Mouse (Mus musculus) thymus, postnatal 10 days (tissue): ENCODE measurements around the gene Zmynd8.
A peak's percentile ranks its signal among the peaks of the same experiment; 100 is the strongest.

Experiments
- DNase-seq, 2 experiments: peaks; one replicate each; pipeline ENCODE4 v3.0.0; 2021; ENCODE audit warnings: low spot score in 2 of 2

Gene Zmynd8

DNA sequence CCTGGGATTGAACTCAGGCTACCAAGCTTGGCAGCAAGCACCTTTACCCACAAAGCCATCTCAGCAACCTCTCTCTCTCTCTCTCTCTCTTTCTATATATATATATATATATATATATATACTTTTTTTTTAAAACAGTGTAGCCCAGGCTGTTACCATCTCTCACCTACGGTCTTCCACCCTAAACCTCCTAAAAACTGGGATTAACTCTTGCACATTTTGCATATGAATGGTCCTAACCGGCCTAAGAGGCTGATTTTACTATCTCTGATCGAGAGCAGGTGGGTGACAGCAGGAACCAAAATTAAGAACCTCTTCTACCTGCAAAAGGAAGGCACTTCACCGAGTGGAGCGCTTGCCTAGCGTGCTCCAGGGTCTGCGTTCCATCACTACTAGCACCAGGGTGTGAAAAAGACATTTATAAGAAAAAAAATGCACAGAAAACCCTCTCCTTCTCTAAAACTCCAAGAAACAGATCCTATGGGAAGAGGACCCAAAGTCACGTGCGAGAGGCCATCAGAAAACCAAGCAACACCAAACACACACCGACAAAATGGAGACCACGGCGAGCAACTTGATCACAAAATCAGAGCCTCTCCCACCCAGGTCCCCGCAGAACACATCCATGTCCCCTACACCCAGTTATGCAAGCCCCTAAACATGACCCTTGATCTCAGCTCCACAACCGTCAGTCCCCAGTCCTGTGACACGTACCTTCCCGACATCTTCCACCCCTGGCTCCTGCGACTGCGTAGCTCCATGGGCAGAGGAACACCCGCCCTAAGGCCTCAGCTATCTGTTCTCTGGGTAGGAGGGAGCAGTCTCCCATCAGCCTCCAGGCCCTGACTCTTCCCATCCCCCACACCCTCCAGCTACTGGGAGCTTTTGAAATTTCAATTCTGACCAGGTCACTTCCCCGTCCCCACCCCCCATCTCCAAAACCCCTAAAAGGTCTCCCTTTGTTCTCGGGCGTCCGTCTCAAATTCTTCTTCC, at the start of gene Zmynd8:
Gene Zmynd8 (minus strand): TSS at position 815 of the 993 bp plus-strand sequence.
- DNase-seq: no peak

DNA sequence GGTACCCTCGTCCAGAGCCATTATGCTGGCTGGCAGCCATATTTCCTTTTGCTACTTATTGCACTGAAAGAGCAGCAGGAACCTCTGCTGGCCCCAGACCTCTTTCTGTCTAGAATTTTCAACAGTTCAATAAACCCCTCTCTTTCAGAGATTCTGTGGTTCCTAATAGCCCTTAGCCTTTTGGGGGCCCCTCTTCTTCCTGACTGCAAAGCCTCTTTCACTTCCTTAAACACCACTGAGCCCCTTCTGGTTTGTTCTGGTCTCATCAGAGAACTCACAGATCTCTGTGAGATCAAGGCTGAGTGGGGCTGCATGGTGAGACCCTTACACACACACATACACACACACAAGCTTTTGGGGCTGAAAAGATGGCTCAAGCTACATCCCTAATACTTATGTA, 49.2 kb upstream of the Zmynd8 start:
- DNase-seq: no peak

DNA sequence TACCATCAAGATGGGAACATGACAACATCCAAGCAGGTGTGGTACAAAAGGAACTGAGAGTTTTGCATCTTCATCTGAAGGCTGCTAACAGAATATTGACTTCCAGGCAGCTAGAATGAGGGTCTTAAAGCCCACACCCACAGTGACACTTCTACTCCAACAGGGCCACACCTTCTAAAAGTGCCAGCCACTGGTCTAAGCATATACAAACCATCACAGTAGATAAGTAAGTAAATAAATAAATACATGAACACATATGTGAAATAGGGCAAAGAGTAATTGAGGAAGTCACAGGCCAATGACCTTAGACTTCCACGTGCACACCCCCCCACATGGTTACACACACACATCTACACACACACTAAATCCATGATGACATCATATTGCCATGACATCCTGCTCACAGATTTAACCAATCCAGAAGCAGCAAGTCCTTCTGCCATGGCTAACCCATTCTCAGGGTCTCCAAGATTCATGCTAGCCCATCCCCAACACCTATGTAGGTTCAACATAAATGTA, 47.3 kb upstream of the Zmynd8 start:
- no peak for DNase-seq

DNA sequence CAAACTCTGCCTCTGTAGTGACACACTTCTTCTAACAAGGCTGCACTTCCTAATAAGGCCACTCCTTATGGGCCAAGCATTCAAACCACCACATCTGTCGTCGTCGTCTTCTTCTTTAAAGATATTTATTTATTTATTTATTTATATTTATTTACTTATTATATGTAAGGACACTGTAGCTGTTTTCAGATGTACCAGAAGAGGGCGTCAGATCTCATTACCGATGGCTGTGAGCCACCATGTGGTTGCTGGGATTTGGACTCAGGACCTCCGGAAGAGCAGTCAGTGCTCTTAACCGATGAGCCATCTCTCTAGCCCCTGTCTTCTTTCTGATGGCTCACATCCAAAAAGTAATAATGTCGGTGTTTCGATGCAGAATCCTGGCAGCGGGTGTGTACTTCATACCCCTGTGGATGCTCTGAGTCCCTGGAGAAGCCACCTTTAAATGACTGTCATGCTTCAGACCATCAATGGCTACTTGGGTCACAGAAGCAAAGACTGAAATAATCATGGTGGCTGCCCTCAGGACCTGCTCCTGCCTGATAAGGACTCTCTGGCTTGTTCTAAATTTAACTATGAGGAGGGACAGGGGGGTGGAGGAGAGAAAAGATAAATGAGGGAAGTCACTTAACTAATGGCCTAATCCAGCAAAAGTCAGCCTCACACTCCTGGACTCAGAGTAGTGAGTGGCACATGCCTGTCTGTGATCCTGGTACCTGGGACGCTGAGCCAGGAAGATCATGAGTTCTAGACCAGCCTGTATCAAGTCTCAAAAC, 45.9 kb upstream of the Zmynd8 start:
- no peak for DNase-seq

DNA sequence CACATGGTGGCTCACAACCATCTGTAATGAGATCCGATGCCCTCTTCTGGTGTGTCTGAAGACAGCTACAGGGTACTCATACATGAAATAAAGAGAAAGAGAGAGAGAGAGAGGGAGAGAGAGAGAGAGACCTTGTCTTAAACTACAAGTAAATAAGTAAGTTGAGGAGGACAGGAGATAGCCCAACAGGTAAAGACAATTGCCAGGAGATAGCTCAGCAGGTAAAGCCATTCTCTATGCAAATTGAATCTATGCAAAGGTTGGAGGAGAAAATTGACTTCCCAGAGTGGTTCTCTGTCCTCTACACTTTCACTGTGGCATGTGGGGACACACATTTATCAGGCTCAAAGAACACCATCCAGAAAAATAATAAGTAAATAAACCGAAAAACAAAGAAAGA, 44.3 kb upstream of the Zmynd8 start:
- DNase-seq: no peak

DNA sequence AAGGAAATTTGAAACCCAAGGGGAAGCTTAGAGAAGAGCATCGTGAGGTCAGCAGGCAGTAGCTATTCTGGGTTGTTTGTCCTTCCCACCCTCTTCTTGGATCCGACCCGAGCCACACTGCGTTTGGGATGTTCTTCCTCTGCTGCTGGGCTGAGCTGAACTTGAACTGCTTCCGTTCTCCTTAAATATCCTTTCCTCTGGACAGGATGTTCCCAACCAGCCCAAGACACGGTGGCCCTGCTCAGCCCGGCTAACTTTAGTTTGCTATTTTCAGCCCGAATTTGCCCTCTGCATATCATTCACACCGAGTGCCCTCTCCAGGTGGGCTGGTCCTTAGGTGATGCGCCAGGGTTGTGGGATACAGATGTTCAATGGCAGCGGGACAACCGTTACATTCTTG, 37.3 kb upstream of the Zmynd8 start:
- no peak for DNase-seq

DNA sequence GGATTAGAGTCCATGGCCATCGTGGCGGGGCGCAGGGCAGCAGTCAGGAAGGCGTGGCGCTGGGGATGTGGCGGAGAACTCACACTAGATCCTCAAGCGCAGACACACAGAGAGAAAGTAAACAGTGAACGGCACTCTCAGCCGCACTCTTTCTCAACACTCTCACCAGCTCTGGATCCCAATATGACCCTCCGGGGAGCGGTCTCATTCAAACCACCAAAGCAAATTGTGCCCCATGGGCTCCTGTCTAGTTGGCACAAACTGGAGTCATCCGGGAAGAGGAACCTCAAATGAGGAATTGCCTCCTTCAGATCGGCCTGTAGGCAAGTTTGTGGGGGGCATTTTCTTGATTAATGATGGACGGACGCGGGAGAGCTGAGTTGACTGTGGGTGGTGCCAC, 28.9 kb upstream of the Zmynd8 start:
- no peak for DNase-seq

DNA sequence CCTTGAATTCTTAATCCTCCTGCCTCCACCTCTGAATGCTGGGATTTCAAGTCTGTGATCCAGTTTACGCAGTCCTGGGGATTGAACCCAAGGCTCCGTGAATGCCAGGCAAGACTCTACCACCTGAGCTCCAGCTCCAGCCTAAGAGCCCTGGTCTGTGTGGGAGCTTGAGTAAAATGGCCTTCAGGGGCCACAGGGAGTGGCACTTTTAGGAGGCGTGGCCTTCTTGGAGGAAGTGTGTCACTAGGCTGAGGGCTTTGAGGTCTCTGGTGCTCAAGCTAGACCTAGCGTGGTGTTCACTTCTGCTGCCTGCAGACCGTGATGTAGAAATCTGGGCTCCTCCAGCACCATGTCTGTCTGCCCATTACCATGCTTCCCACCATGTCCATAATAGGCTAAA, 27.4 kb upstream of the Zmynd8 start:
- DNase-seq: no peak

DNA sequence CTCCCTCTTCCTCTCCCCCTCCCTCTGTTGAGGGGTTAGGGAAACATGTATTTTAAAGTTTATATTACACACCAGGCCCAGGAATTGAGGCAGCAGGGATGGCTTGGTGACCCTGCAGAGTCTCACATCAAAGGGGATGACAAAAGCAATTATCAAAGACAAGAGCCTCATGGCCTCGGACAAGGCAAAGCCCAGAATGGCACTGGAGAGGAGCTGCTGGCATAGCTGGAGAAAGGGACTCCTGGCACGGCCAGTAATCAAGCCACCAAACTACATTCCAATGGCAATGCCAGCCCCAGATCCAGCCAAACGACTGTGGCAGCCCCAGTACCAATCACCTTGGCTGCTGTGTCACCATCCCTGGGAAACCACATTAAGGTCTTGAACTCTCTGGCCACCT, 26.3 kb upstream of the Zmynd8 start:
- peak in 1 of 2 experiments; percentile 14 for DNase-seq

DNA sequence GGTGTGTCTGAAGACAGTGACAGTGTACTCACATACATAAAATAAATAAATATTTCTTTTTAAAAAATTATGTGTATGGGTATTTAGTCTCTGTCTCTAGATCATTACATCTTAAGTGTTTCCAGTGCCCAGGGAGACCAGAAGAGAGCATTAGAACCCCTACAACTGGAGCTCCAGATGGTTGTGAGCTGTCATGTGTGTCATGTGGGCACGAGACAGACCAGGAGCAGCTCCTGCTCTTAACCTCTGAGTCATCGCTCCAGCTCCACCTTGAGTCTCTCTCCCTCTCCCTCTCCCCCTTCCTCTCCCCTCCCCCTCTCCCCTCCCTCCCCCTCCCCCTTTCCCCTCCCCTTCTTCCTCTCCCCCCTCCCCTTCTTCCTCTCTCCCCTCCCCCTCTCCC, 25.9 kb upstream of the Zmynd8 start:
- no peak for DNase-seq

DNA sequence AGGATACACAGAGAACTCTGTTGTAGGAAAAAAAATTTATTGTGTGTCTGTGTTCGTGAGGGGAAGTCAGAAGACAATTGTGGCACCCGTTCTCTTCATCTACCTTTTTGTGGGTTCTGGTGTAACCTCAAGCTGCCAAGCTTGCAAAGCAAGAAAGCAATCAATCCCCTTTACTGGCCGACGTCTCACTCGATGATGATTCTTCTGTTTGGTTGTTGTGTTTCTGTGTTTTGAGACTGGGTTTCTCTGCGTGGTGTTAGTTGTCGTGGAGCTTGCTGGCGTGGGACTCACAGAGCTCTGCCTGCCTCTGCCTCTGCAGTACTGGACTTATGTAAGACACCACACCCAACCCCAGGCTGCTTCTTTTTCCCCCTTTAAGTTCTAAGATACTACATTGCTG, 24.9 kb upstream of the Zmynd8 start:
- DNase-seq: peak in 1 of 2 experiments; percentile 22

DNA sequence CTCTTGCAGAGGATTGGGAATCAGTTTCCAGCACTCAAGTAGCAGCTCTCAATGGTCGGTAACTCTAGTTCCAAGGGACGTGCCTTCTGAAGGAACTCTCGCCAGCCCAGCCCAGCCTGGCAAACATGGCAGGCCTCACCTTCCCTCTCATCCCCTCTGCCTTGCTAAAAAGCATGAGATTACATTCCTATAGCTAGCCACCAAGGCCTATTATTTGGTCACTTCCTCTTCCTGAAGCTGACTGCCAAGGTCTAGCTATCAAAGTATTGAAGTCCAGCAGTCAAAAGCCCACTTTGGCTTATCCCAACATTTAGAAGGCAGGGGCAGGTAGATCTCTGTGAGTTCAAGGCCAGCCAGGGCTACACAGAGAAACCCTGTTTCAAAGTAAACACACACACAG, 24.2 kb upstream of the Zmynd8 start:
- no peak for DNase-seq

DNA sequence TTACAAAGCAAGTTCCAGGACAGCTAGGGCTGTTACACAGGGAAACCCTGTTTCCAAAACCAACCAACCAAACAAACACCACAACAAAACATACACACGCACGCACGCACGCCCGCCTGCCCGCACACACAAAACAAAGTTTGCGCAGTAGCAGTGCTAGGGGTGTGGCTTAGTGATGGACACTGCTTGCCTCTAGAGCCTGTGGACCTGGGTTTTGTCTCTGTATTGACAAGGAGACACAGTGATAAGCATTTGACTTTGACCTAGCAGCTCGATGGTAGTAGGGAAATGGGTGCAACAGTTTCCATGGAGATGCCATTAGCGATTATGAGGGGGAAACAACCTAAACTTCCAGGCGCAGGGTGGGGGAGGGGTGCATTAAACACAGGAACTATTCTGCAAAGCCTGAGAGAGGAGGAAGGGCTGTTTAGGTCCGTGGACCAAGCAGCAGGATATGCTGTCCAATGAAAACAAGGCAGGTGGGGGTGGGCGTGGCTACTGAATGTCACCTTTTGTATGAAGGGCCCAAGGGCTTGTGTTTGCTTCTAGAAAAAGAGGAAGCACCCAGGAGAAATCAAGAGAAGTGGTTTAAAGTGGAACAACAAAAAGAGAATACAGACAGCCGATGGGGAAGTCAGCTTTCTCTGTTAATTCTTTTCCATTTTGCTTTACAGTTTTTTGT, 23.4 kb upstream of the Zmynd8 start:
- DNase-seq: peak; percentile 40 to 51

DNA sequence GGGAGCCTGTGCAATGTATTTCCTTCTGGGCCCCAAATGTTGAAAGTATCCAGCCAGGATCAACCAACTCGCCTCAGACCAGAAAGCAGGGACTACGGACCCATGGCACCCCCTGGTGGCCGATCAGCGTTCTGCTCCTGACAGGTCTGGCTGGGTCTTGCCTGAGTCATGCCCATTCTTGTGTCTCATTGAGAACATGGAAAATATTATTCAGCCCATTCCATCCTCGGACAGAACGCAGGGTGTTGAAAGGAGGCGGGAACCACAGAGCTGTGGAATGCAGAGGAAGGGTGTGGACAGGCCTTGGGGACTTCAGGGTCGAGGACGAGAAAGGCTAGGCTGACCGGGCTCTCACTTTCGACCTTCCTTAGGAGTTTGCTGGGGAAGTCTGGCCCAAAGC, 15.5 kb upstream of the Zmynd8 start:
- DNase-seq: peak; percentile 70 to 89

DNA sequence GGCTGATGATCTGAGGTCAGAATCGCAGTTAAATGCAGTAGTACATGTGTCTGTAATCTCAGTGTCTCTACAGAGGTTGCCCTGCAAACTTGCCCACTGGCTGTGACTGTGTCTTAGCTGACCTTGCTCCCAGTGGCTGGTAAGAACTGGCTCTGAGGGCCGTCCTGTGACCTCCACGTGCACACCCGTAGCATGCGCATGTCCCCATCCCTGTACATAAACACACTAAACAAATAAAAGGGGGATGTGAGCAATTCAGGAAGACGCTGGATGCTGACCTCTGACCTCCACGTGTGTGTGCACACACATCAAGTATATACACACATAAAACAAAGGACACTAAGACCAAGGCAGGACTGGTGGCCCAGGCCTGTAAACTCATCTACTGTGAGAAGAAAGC, 14.3 kb upstream of the Zmynd8 start:
- no peak for DNase-seq

DNA sequence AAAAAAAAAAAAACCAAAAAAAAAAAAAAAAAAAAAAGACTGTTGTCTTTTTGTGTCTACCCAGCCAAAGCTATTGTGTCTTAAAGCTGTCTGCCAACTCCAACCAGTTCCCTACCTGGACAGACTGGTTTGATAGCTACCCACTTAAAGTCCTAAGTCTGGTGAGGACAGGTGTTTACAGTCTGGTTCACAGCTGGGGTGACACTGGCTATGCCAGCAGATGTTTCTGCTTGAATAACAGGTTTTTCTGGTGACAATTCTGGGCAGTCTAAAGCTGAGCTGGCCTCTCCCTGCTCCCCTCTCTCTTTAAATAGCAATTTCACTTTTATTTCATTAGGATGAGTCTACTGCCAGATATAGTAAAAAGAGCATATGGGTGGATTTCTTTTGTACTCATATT, 10.9 kb upstream of the Zmynd8 start:
- no peak for DNase-seq

DNA sequence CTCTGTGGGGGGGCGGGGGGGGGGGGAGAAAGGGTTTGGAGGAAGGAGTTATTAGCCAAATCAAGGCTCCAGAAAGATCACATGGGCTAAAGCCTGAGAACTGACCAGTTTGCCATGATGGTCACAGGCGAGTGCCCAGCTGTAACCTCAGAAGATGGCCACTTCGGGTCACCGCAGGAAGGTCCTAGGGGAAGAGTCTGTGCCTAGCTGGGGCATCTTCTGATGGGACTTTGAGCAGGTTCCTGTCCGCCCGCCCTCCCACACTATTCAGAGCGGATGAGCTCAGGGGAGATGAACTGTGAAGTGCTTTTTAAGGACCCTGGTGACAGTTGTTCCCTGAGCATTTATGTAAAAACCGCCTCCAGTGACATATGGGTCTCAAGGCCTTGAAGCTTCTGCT, 8.4 kb upstream of the Zmynd8 start:
- no peak for DNase-seq

DNA sequence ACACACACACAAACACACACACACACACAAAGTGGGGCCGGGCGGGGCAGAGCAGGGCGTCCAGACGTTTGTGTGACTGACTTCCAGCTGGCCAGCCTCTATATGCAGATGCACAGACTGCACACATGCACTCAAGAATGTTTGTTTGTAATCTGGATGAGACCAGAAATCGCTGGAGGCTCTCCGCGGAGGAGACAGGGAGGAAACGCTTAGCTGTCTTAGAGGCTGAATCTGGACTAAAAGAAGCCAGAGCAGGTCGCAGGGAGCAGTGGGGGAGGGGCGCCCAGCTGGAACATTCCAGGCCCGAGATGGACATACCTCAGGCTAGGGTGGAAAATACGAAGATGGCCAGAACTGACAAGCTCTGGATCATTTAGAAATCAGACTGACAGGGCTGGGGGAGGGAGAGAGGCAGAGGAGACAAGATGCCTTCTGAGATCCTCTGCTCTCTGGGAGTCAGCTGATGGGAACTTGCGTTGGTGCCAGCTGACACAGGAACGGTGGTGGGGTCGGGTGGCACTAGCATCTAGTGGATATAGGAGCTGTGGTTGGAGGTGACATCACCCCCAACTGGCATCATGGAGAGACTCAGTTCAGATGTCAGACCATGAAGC, 7.6 kb upstream of the Zmynd8 start:
- no peak for DNase-seq

DNA sequence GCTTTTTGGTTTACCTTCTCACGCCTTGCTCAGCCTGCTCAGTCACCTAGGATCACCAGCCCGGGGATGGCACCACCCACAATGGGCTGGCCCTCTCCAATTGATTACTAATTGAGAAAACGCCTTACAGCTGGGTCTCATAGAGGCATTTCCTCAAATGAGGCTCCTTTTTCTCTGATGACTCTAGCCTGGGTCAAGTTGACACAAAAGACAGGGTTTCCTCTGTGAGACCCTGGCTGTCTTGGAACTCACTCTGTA, 2.2 kb upstream of the Zmynd8 start:
- DNase-seq: no peak

DNA sequence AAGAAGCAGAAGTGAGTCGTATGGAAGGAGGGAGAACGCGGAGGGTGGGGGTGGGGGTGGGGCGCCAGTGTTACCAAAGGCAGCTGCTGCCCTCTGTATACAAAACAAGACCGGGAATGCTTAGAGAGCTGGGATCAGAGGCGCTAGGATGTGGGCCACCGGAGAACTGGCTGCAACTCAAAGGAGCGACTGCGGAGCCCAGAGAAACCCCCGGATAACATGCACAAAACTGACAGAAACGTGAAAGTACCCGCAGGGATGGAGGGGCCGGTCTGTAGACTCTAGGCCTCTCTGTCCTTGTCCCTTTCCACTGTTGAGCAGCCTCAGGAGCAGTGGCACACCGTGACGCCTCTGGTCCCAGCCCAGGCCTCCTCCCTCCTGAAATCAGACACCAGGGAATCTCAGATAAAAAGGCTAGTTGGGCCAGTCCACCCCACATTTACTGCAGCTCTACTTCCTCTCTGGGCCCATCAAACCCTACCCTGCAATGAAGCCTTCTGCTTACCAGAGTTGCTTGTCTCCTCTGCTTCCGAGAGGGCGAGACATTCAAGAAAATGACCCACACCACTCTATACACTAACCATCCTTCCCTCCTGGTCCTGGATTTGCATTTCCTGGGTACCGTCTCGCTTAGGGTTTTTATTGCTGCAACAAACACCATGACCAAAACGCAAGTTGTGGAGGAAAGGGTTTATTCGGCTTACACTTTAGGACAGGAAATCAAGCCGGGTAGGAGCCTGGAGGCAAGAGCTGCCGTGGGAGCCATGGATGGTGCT, 1.7 kb upstream of the Zmynd8 start:
- no peak for DNase-seq

DNA sequence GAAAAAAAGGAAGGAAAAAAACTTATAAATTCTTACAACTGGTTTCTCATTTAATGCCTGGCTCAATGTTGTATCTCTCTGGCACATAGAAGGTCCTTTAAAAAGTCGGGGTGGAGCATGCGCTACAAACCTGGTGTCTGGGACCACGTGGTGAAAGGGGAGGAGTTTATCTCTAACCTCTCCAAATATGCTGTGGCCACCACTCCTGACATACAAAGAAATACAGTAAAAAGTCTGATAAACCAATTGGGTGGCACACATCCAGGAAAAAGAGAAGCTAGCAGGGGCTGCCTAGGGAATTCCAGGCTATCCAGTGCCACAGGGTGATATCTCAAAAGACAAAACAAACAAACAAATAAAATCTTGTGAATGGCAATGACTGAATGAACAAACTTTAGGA, 1.1 kb upstream of the Zmynd8 start:
- DNase-seq: no peak
